Mouse (Mus musculus): ENCODE results near the gene Gm11077. TPM values are rescaled to one million over a fixed set of nuclear protein-coding genes. Genes with fewer than 3 reads are reported as not detected.

Gm11077 gene
- polyA plus RNA-seq, 1 experiment from 2014 or later: not detected

GRCm38 (mm10) chr6:140701259-140701658 lies 27.8 kb upstream of the Gm11077 start:
- H3K36me3 ChIP-seq (ENCODE audit: control insufficient read depth, insufficient read depth): no peaks in the 10 kb centered on the region
- WGBS (ENCODE audit: insufficient replicate concordance): 65% methylated on average over 6 of the region's 6 CpGs
- no peak for ATAC-seq (ENCODE audit: low read depth)

GRCm38 (mm10) chr6:140705132-140705531 lies 24.0 kb upstream of the Gm11077 start:
- H3K9me3 ChIP-seq (replicated peaks; ENCODE audit: control insufficient read depth, low read length): peaks cover 2% of the 10 kb centered on the region; the same call in 1 of the 2 replicates
- H3K4me1 ChIP-seq (ENCODE audit: control insufficient read depth, low read depth, low read length): no peaks in the 10 kb centered on the region
- H3K27ac ChIP-seq (ENCODE audit: low read length): no peak overlapping the region
- no peak overlapping the region for H3K9ac ChIP-seq (ENCODE audit: low read depth, low read length)
- no peak for ATAC-seq (ENCODE audit: low read depth)
- no peaks in the 10 kb centered on the region for H3K36me3 ChIP-seq (ENCODE audit: control insufficient read depth, insufficient read depth)
- no peak overlapping the region for H3K4me3 ChIP-seq (ENCODE audit: low read depth, low read length)
- H3K4me2 ChIP-seq (ENCODE audit: low read depth, low read length): no peak overlapping the region
- H3K27me3 ChIP-seq (ENCODE audit: control insufficient read depth, insufficient read depth, low read depth, low read length): no peaks in the 10 kb centered on the region
- 71% methylated on average over 10 of the region's 10 CpGs for WGBS (ENCODE audit: insufficient replicate concordance)

More at GRCm38 (mm10) chr6:140701259-140701658, 27.8 kb upstream of the Gm11077 start:
- Histone ChIP-seq H3K9ac (ENCODE audit: low read depth, low read length) (no peak overlapping the region), H3K27me3 (ENCODE audit: control insufficient read depth, insufficient read depth, low read depth, low read length) (no peaks in the 10 kb centered on the region), H3K4me3 (ENCODE audit: low read depth, low read length) (no peak overlapping the region), H3K4me1 (ENCODE audit: control insufficient read depth, low read depth, low read length) (no peaks in the 10 kb centered on the region), H3K9me3 (replicated peaks; ENCODE audit: control insufficient read depth, low read length) (peaks cover 2% of the 10 kb centered on the region; the same call in 1 of the 2 replicates), H3K4me2 (ENCODE audit: low read depth, low read length) (no peak overlapping the region), H3K27ac (ENCODE audit: low read length) (no peak overlapping the region)

GRCm38 (mm10) chr6:140706056-140706455 lies 23.0 kb upstream of the Gm11077 start:
- H3K4me1 ChIP-seq (ENCODE audit: control insufficient read depth, low read depth, low read length): no peaks in the 10 kb centered on the region
- ATAC-seq (ENCODE audit: low read depth): no peak
- 70% methylated on average over 5 of the region's 5 CpGs for WGBS (ENCODE audit: insufficient replicate concordance)
- no peaks in the 10 kb centered on the region for H3K36me3 ChIP-seq (ENCODE audit: control insufficient read depth, insufficient read depth)
- no peak overlapping the region for H3K27ac ChIP-seq (ENCODE audit: low read length)
- H3K27me3 ChIP-seq (ENCODE audit: control insufficient read depth, insufficient read depth, low read depth, low read length): no peaks in the 10 kb centered on the region
- peaks cover 2% of the 10 kb centered on the region; the same call in 1 of the 2 replicates for H3K9me3 ChIP-seq (replicated peaks; ENCODE audit: control insufficient read depth, low read length)
- no peak overlapping the region for H3K4me2 ChIP-seq (ENCODE audit: low read depth, low read length)
- H3K4me3 ChIP-seq (ENCODE audit: low read depth, low read length): no peak overlapping the region
- no peak overlapping the region for H3K9ac ChIP-seq (ENCODE audit: low read depth, low read length)

GRCm38 (mm10) chr6:140708059-140708458 lies 21.0 kb upstream of the Gm11077 start:
- Histone ChIP-seq H3K4me3 (ENCODE audit: low read depth, low read length) (no peak overlapping the region), H3K36me3 (ENCODE audit: control insufficient read depth, insufficient read depth) (no peaks in the 10 kb centered on the region), H3K9ac (ENCODE audit: low read depth, low read length) (no peak overlapping the region), H3K4me2 (ENCODE audit: low read depth, low read length) (no peak overlapping the region), H3K9me3 (replicated peaks; ENCODE audit: control insufficient read depth, low read length) (peaks cover 2% of the 10 kb centered on the region; the same call in 1 of the 2 replicates), H3K27me3 (ENCODE audit: control insufficient read depth, insufficient read depth, low read depth, low read length) (no peaks in the 10 kb centered on the region), H3K27ac (ENCODE audit: low read length) (no peak overlapping the region), H3K4me1 (ENCODE audit: control insufficient read depth, low read depth, low read length) (no peaks in the 10 kb centered on the region)
- WGBS (ENCODE audit: insufficient replicate concordance): 44% methylated on average over 10 of the region's 10 CpGs
- no peak for ATAC-seq (ENCODE audit: low read depth)

- WGBS (ENCODE audit: insufficient replicate concordance): 73% methylated on average over 6 of the region's 6 CpGs
- H3K27ac ChIP-seq (ENCODE audit: low read length): no peak overlapping the region
- H3K9me3 ChIP-seq (replicated peaks; ENCODE audit: control insufficient read depth, low read length): peaks cover 2% of the 10 kb centered on the region; the same call in 1 of the 2 replicates
- H3K27me3 ChIP-seq (ENCODE audit: control insufficient read depth, insufficient read depth, low read depth, low read length): no peaks in the 10 kb centered on the region
- H3K4me1 ChIP-seq (ENCODE audit: control insufficient read depth, low read depth, low read length): no peaks in the 10 kb centered on the region
- H3K4me3 ChIP-seq (ENCODE audit: low read depth, low read length): no peak overlapping the region
- ATAC-seq (ENCODE audit: low read depth): no peak
- no peak overlapping the region for H3K4me2 ChIP-seq (ENCODE audit: low read depth, low read length)
- no peak overlapping the region for H3K9ac ChIP-seq (ENCODE audit: low read depth, low read length)
- H3K36me3 ChIP-seq (ENCODE audit: control insufficient read depth, insufficient read depth): no peaks in the 10 kb centered on the region
These were observed 19.5 kb upstream of the Gm11077 start for GRCm38 (mm10) chr6:140709415-140710107.

GRCm38 (mm10) chr6:140712754-140713153 lies 16.3 kb upstream of the Gm11077 start:
- WGBS (ENCODE audit: insufficient replicate concordance): 4% methylated on average over 11 of the region's 11 CpGs

GRCm38 (mm10) chr6:140714905-140715365 lies 14.1 kb upstream of the Gm11077 start:
- H3K36me3 ChIP-seq (ENCODE audit: control insufficient read depth, insufficient read depth): no peaks in the 10 kb centered on the region
- 14% methylated on average over 10 of the region's 10 CpGs for WGBS (ENCODE audit: insufficient replicate concordance)
- H3K27me3 ChIP-seq (ENCODE audit: control insufficient read depth, insufficient read depth, low read depth, low read length): no peaks in the 10 kb centered on the region
- no peak overlapping the region for H3K9ac ChIP-seq (ENCODE audit: low read depth, low read length)
- no peak overlapping the region for H3K27ac ChIP-seq (ENCODE audit: low read length)
- H3K4me1 ChIP-seq (ENCODE audit: control insufficient read depth, low read depth, low read length): no peaks in the 10 kb centered on the region
- ATAC-seq (ENCODE audit: low read depth): no peak
- H3K9me3 ChIP-seq (replicated peaks; ENCODE audit: control insufficient read depth, low read length): no peaks in the 10 kb centered on the region
- H3K4me2 ChIP-seq (ENCODE audit: low read depth, low read length): no peak overlapping the region
- H3K4me3 ChIP-seq (ENCODE audit: low read depth, low read length): no peak overlapping the region

More at GRCm38 (mm10) chr6:140712754-140713153, 16.3 kb upstream of the Gm11077 start:
- Histone ChIP-seq H3K36me3 (ENCODE audit: control insufficient read depth, insufficient read depth) (no peaks in the 10 kb centered on the region), H3K27me3 (ENCODE audit: control insufficient read depth, insufficient read depth, low read depth, low read length) (no peaks in the 10 kb centered on the region), H3K4me3 (ENCODE audit: low read depth, low read length) (no peak overlapping the region), H3K4me2 (ENCODE audit: low read depth, low read length) (no peak overlapping the region), H3K27ac (ENCODE audit: low read length) (no peak overlapping the region), H3K9ac (ENCODE audit: low read depth, low read length) (no peak overlapping the region), H3K9me3 (replicated peaks; ENCODE audit: control insufficient read depth, low read length) (no peaks in the 10 kb centered on the region), H3K4me1 (ENCODE audit: control insufficient read depth, low read depth, low read length) (no peaks in the 10 kb centered on the region)
- no peak for ATAC-seq (ENCODE audit: low read depth)

GRCm38 (mm10) chr6:140722058-140722457 lies 7.0 kb upstream of the Gm11077 start:
- no peak for ATAC-seq (ENCODE audit: low read depth)
- WGBS (ENCODE audit: insufficient replicate concordance): 40% methylated on average over 10 of the region's 10 CpGs
- H3K27ac ChIP-seq (ENCODE audit: low read length): no peak overlapping the region
- H3K9ac ChIP-seq (ENCODE audit: low read depth, low read length): no peak overlapping the region
- H3K36me3 ChIP-seq (ENCODE audit: control insufficient read depth, insufficient read depth): no peaks in the 10 kb centered on the region
- no peak overlapping the region for H3K4me3 ChIP-seq (ENCODE audit: low read depth, low read length)
- H3K27me3 ChIP-seq (ENCODE audit: control insufficient read depth, insufficient read depth, low read depth, low read length): no peaks in the 10 kb centered on the region
- no peaks in the 10 kb centered on the region for H3K4me1 ChIP-seq (ENCODE audit: control insufficient read depth, low read depth, low read length)
- no peak overlapping the region for H3K4me2 ChIP-seq (ENCODE audit: low read depth, low read length)
- H3K9me3 ChIP-seq (replicated peaks; ENCODE audit: control insufficient read depth, low read length): no peaks in the 10 kb centered on the region

GRCm38 (mm10) chr6:140730669-140731401 lies 1.8 kb downstream of the Gm11077 start:
- Histone ChIP-seq H3K4me1 (ENCODE audit: control insufficient read depth, low read depth, low read length) (no peaks in the 10 kb centered on the region), H3K27ac (ENCODE audit: low read length) (no peak overlapping the region), H3K27me3 (ENCODE audit: control insufficient read depth, insufficient read depth, low read depth, low read length) (no peaks in the 10 kb centered on the region), H3K4me2 (ENCODE audit: low read depth, low read length) (no peak overlapping the region), H3K9me3 (replicated peaks; ENCODE audit: control insufficient read depth, low read length) (no peaks in the 10 kb centered on the region), H3K4me3 (ENCODE audit: low read depth, low read length) (no peak overlapping the region), H3K36me3 (ENCODE audit: control insufficient read depth, insufficient read depth) (no peaks in the 10 kb centered on the region), H3K9ac (ENCODE audit: low read depth, low read length) (no peak overlapping the region)
- no peak for ATAC-seq (ENCODE audit: low read depth)
- 51% methylated on average over 6 of the region's 6 CpGs for WGBS (ENCODE audit: insufficient replicate concordance)

All from liver, embryonic 16.5 days (tissue).